Mouse (Mus musculus) urinary bladder, postnatal 14 days (tissue): ENCODE measurements around the gene Olfr1535.

Experiments used
- DNase-seq: peaks from one replicate; pipeline ENCODE4 v3.0.0; 2021; ENCODE audit warnings: low spot score

Olfr1535 gene

DNA sequence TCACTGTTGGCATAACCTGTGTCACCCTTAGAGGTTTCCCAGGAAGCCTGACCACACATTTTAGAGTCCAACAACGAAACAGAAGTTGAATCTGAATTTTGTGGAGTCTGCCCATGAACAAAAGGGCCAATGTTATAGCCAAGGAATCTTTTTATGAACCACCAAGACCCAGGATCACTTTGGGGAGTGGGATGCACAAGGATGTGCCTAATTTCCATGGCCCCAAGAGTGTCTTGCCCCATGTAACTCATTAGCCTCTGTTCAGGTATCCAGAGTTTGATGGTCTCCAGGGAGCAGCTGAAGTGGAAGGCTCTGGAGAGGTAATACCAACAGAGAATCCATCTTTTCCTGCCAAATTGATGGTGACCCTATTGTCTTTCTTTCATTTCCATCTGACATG lies at the start of gene Olfr1535:
Gene Olfr1535 (minus strand): TSS at position 101 of the 400 bp plus-strand sequence.
- DNase-seq, result no peak

DNA sequence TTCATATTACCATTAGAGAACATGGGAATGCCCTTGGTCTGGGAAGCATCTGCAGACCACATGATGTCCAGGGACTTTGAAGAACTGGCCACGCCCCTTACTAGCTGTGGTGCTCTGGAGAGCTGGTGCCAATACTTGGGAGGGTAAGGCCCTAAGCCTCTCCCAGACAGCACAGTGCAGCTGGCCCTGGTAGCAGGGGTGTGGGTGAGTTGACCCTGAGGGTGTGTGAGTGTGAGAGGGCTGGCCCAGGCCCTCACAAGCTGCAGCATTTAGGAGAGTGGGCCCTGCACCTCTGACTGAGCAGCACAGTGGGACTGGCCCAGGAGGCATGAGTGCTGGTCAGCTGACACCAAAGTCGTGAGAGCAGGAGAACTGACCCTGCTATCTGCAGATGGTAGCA lies 31.9 kb upstream of the Olfr1535 start:
- no peak for DNase-seq

DNA sequence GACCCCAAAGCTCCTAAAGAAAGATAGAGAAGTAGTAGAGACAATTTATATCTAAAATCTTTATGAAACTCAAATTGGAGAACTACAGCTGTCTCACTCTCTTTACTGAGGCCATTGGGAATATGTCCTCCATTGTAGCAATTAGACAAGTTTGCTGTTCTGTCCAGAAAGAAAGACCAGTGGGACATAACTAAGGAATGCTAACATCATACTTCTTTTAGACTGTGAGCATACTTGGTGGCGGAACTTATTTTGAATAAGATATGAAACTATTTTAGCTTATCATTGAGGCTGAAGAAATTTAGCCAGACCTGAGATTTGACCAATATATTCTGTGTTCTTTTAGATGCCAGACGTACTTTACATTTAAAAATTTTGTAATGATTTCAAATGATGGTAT lies 22.0 kb upstream of the Olfr1535 start, which contains the start of gene Olfr1364:
Gene Olfr1364 (minus strand): TSS at position 101 of the 400 bp plus-strand sequence.
- no peak for DNase-seq

DNA sequence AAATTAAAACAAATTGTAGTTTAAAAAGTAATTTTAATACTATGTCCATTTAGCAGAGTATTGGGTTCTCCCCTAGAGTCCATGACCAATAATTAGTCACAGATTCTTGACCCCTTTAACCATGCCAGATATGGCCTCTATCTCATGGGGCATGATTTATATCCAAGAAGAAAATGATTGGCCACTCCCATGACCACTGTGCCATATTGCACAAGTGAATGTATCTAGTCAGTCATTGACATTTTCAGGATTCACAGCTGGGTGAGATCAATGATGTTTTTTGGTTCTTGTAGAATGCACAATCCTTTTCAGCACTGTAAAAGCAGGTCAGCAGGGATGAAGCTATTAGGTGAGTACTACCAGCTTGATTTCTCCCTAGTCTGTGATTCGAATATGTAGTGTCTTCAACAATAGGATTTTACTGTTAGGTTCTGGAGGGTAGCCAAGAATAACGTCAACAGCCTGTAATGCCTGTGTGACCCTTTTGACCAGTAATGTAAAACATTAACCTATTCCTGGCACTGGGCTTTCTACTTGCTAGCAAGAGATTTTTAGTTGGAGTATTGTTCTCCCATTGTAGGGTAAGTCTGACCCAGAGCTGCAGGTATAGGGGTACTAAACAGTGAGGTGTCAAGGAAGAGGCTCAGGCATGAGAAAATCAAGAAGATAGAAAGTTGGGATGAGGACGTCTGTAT lies 9.1 kb downstream of the Olfr1535 start:
- no peak for DNase-seq

- DNase-seq, result no peak
Measured at GRCm38 (mm10) chr13:21549487-21549886, 10.2 kb downstream of the Olfr1535 start.

DNA sequence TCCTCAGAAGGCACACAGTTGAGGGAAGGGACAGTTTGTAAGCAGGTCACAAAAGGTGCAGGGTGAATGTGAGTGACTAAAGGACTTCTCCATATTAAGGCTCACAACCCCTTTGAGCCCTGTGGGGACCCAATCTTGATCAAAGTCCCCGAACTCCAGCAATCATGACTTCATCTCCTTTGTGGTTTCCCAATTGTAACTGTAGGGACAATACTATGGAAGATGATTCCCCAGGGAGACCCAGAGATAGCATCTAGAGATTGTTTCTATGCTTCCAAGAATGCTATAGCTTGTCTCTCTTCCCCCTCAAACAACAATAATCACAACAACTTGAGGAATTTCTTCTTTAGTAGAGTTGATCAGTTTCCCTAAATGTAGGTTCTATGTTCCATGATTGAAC lies 17.0 kb downstream of the Olfr1535 start, which contains the start of gene Olfr1366:
Gene Olfr1366 (minus strand): TSS at position 101 of the 400 bp plus-strand sequence.
- no peak for DNase-seq

DNA sequence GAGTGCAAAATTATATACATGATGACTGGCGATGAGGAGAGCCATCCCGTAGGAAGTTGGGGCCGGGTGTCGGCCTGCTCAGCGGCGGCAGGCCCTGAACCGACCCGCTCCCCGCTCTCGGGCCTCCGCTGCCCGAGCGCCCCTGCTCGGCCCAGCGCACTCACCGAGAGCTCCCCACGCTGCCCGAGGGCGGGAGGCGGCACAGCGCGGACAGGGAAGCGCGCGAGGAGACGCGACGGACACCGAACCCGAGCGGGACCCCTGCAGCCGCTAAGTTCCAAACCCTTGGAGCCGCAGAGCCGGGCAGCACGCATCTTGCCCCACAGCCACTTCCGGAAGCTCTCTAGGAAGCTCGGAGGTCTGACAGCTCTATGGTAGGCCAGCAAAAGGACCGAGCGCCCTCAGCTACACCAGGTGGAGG lies 28.9 kb downstream of the Olfr1535 start, which contains the start of gene Zkscan8:
Gene Zkscan8 (minus strand): TSS at position 340 of the 421 bp plus-strand sequence.
- DNase-seq, result peak; percentile 87

DNA sequence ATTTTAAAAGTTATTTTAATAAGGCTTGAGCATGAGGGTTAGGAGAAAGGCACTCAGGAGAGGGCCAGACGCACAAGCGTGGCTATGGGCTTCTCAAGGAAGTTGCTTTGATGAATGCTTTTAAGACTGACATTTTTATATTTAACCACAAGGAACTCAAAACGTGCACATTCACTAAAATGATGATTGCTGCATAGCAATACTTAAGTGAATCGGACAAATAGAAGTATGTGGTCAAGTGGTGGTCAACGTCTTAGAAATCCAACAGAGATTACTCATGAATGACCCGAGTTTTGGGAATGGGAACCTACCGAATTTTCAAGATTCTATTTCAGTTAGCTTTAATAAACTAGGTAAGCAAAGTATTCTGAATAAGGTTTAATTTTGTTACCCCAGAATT lies 29.6 kb downstream of the Olfr1535 start:
- DNase-seq, result no peak

- peak; percentile 80 for DNase-seq
Measured at GRCm38 (mm10) chr13:21506221-21506649, 53.5 kb downstream of the Olfr1535 start.
